Mouse (Mus musculus) testis, adult 2 months (tissue): ENCODE results near the gene Pdzrn4.

Experiments
- CTCF ChIP-seq: fragments of 200-500 bp; IDR thresholded peaks from 2 replicates; pipeline ENCODE4 v1.5.1; 2012; ENCODE audit warnings: low read depth, mild to moderate bottlenecking, inconsistent platforms, low read length, moderate library complexity; ENCODE audit not compliant: control insufficient read depth, insufficient read depth, insufficient replicate concordance
- POLR2A ChIP-seq: fragments of 200-500 bp; IDR thresholded peaks from 2 replicates; pipeline ENCODE4 v1.6.1; 2012; ENCODE audit warnings: low read depth, mild to moderate bottlenecking, inconsistent platforms, low read length, moderate library complexity; ENCODE audit not compliant: control insufficient read depth

GRCm38 (mm10) chr15:92739887-92740286 lies 343.2 kb downstream of the Pdzrn4 start:
- TF ChIP-seq POLR2A (no peak), CTCF (no peak)
